Mouse (Mus musculus): ENCODE data around the gene Ccdc110. TPM values are rescaled to one million over a fixed set of nuclear protein-coding genes. Genes with fewer than 3 reads are reported as not detected.

The Ccdc110 gene
- total RNA-seq, 1 experiment from 2014 or later = not detected

DNA sequence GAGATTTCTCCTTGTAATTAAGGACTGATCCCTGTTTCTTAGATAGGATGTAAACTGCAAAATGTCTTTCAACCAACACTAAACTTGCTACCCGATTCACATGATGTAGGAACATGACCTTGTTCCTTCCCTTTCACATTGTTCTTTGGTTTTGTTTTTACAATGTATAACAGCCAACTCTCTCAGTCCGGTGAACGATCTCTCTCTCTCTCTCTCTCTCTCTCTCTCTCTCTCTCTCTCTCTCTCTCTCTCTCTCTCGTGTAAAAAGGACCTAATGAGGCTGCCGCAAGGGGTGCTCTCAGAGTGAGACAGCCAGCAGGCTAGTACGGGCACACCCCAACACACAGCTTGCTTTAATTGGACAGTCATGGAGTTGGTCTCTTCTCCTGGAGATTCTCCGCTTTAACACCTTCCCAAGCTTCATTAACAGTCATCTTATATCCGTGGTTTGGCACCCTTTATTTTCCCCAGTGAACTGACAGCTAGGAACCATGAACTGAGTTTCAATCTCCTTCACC lies 39.6 kb downstream of the Ccdc110 start:
- no peak for ATAC-seq (ENCODE audit: extremely low read depth, insufficient number of reproducible peaks, low FRiP score, poor library complexity, severe bottlenecking)

DNA sequence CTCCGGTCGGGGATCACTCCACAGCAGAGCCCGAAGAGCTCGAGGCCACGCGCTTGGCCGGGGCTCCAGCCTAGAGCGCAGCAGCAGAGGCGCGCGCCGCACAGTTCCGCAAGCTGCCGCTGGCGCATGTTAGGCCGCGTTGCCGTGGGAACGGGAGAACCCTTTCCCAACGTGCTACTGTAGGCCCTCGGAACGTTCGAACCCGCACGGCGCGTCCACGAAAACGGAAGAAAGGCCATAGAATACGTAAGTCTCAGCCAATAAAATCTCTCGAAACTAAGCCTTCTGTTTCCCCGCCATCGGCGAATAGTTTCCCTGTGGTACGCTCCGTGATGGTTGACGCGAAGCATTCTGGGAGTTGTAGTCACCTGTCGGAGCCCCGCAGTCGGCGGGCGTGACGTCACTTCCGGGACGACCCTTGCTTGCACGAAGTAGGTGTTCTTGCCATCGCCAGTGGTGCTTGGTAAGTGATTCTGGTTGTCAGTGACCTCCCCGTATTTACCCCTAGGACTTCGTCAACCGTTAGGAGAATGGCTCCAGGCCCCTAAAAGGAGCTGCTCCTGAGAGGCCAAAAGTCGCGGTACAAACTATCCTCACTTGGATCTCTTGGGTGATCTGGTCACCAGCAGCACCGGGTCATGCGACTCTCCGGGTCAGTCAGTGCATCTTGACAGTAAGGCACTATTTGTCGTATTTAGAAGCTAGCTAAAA lies 40.9 kb downstream of the Ccdc110 start, which contains the start of the genes 1700029J07Rik and Ufsp2:
1700029J07Rik (minus strand) TSS at position 127 of the 711 bp plus-strand sequence.
Ufsp2 (plus strand) TSS at position 403 of the 711 bp plus-strand sequence.
- peak; percentile 96 for ATAC-seq (ENCODE audit: extremely low read depth, insufficient number of reproducible peaks, low FRiP score, poor library complexity, severe bottlenecking)

DNA sequence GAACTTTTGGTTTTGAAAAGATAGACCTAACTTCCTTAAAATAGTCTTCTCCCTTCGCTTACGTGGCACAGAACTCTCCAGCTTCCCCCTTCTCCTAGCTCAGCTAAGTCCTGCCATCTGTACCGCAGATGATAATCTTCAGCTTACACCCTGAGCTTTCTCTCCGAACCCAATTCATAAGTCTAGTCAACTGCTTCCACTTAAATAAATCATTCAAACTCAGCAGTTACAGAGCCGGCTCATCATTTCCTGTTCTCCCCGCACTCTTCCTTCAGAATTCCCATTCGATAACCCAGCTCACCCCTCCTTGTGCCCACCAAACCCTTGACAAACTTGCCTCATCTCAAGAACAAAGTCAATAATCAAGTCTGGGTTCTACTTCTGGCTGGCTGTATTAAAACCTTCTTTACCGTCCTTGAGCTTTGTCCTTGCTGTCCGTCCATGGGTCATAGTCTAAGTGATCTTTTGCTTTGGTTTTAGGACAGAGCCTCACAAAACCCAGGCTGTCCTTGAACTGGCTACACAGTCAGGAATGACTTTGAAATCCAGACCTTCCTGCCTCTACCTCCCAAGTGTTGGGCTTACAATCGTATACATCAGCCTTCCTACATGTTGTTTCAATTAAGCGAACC lies 41.5 kb downstream of the Ccdc110 start:
- no peak for ATAC-seq (ENCODE audit: extremely low read depth, insufficient number of reproducible peaks, low FRiP score, poor library complexity, severe bottlenecking)

GRCm38 (mm10) chr8:45986665-45987064 lies 52.2 kb downstream of the Ccdc110 start:
- no peak for ATAC-seq (ENCODE audit: extremely low read depth, insufficient number of reproducible peaks, low FRiP score, poor library complexity, severe bottlenecking)

DNA sequence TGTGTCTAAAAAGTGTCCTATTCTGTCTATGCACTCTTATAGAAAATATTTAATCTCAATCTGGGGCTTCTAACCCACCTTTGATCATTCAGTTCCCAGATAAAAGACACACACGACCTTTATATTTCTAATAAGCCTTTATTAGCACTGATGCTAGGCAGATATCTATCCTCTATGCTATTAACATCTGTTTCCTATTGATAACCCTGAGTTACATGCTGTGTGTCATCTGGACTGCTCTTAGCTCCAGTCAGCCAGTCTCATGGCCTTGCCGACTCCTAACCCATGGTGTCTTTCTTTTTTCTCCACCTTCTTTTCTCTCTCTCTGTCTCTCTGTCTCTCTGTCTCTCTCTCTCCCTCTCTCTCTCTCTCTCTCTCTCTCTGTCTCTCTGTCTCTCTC lies 53.8 kb downstream of the Ccdc110 start:
- ATAC-seq (ENCODE audit: extremely low read depth, insufficient number of reproducible peaks, low FRiP score, poor library complexity, severe bottlenecking) = no peak

GRCm38 (mm10) chr8:45990631-45991310 lies 56.4 kb downstream of the Ccdc110 start:
- peak; percentile 44; the same call in 1 of the 2 replicates for ATAC-seq (ENCODE audit: extremely low read depth, insufficient number of reproducible peaks, low FRiP score, poor library complexity, severe bottlenecking)

Other genes starting within 250 kb of the Ccdc110 start
- gene Pdlim3, start 49.2 kb upstream of the Ccdc110 start, total RNA-seq (2017) = 1.3 and 2.1 TPM in 2 replicates
- 6.8 and 8.8 TPM in 2 replicates for gene 1700029J07Rik, start 40.6 kb downstream of the Ccdc110 start, total RNA-seq (2017)
- gene Ufsp2, start 40.9 kb downstream of the Ccdc110 start, total RNA-seq (2017) = 59.1 and 70.5 TPM in 2 replicates
- gene Lrp2bp, start 64.7 kb downstream of the Ccdc110 start, total RNA-seq (2017) = 0.23 and 0.25 TPM in 2 replicates
- 41.3 and 43.2 TPM in 2 replicates for gene Ankrd37, start 71.1 kb downstream of the Ccdc110 start, total RNA-seq (2017)
- 22.3 and 25.0 TPM in 2 replicates for gene Cfap97, start 217.2 kb downstream of the Ccdc110 start, total RNA-seq (2017)
- 34.4 and 35.5 TPM in 2 replicates for gene Snx25, start 217.5 kb downstream of the Ccdc110 start, total RNA-seq (2017)

All from neutrophil, adult 5-6 weeks (primary cell).